Mouse (Mus musculus): ENCODE measurements around the gene Nab2. TPM values are rescaled to one million over a fixed set of nuclear protein-coding genes. Genes with fewer than 3 reads are reported as not detected.
A peak's percentile ranks its signal among the peaks of the same experiment; 100 is the strongest.

The Nab2 gene
- 10 to 100 TPM; 19.7 to 32.0 TPM for total RNA-seq (2021)
- long read RNA-seq, experiment 1, transcript Nab2-201 (7 exons, 2,582 nt) = major isoform, 6 of 13 reads
- long read RNA-seq, experiment 1, partial matches to known transcripts = 5 of 13 reads
- long read RNA-seq, experiment 1, other reads (novel, unspliced or antisense) = 0 of 13 reads
- long read RNA-seq, experiment 2, partial matches to known transcripts = 3 of 5 reads
- long read RNA-seq, experiment 2, other reads (novel, unspliced or antisense) = 0 of 5 reads

GRCm38 (mm10) chr10:127668093-127669050 lies at the start of gene Nab2:
TSS of gene Nab2 (minus strand) at chr10:127668568.
- DNase-seq = peak; percentile 80 to 90

DNA sequence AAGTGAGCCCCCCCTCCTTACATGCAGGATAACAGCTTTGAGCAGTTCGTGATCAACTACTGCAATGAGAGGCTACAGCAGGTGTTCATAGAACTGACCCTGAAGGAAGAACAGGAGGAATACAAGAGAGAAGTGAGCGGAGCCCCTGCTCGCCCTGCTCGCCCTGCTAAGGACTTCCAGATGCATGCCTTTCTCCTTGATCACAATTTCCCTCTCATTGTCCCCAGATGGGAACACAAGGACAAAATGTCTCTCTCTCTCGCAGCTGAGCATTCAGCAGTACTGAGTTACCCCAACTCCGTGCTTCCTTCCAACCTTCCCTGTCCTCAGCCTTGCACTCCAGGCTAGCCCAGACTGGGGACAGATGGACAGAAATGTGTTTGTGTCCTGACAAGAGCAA lies 44.4 kb upstream of the Nab2 start:
- DNase-seq = no peak

DNA sequence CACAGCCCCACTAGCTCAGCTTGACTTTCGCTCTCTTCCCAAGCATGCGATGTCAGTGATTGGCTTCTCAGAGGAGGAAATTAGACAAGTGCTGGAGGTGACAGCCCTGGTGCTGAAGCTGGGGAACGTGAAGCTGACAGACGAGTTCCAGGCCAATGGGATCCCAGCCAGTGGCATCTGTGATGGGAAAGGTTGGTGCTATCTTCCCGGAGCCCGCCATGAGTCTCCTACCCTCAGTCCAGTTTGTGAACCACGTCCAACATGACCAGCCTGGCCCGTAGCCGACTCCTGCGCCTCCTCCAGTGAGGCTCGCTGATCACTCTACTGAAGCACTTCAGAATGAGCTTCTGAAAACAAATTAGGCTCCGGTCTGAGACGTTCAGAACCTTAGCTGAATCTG lies 42.0 kb upstream of the Nab2 start:
- DNase-seq = no peak

- DNase-seq = peak in 1 of 2 experiments; percentile 10
Measured at GRCm38 (mm10) chr10:127708850-127709370, 40.5 kb upstream of the Nab2 start.

- DNase-seq = peak; percentile 87 to 88
Measured at GRCm38 (mm10) chr10:127707721-127708120, 39.4 kb upstream of the Nab2 start.

DNA sequence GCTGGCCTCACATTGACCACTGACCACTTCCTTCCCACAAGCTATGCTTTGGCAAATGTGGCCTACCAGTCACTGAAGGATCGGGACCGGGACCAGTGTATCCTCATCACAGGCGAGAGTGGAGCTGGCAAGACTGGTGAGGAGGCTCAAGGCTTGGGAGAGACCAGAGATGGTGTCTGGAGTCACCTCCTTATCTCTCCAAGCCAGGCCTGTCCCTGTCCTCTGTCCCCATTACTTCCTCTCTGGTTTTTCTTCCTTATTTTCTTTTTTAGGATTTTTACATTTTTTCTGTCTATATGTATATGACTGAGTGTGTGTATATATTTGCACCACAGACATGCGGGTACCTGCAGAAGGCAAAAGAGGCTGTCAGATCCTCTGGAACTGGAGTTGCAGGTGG lies 37.4 kb upstream of the Nab2 start:
- DNase-seq = no peak

DNA sequence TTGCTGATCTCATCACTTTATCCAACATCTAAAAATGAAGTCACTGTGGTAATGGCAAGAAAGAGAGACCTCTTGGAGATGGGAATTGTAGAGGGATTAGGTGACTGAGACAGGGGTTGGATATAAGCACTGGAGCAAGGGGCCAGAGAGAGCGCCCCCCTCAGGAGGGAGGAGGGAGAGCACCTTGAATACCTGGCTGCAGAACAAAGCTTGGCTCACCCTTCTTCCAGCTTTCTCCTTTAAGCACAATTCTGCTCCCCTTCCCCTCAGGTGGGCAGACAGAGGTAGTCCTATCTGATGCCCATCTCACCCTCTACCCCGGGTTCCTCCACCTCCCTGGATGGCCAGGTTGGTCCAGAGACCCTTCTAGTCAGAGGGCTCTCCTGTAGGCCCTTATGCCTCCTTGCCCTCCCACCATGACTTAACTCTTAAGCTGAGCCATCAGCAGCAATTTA lies 36.4 kb upstream of the Nab2 start, which contains the start of gene Myo1a:
Gene Myo1a, plus strand, starts transcription at position 405 of the 455 bp plus-strand sequence.
- no peak for DNase-seq

DNA sequence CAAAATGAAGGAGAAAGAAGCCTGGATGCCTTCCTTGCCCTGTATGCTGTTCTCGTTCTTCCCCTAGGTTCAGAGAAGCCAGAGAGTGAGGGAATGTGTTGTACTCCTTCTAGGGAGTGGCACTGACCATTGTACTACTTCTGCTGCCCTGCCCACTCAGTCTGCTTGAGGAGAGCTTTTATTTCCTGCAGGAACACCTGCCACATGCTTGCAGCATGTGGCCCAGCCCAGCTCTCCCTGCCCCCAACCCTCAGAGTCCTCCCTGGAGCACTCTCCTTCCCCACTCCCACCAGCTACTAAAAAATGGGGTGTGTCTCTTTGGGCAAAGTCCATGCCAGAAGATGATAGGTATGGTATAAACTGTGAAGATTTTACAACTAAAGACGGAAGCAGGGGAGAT lies 35.9 kb upstream of the Nab2 start:
- DNase-seq = no peak

DNA sequence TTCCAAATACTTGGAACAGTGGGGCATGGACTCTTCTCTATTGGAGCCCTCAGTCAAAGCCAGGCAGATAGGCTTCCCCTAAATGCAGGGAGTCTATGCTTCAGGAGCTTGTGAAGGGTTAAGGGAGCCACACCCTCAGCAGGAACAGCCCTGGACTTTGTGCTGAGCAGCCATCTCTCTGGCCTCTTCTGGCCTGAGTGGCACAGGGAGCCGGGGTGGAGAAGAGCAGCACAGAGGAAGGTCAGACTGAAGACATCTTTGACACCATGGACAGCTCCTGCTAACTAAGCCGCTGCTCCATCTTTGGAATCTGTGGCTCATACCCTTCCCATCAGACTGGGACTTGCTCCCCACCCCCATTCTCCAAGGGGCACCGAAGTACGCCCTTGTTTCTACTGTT lies 34.9 kb upstream of the Nab2 start:
- no peak for DNase-seq

GRCm38 (mm10) chr10:127698966-127699365 lies 30.6 kb upstream of the Nab2 start:
- peak; percentile 78 to 83 for DNase-seq

- peak; percentile 58 to 74 for DNase-seq
Measured at GRCm38 (mm10) chr10:127695775-127696174, 27.4 kb upstream of the Nab2 start.

- peak in 1 of 2 experiments; percentile 28 for DNase-seq
Measured at GRCm38 (mm10) chr10:127694636-127695035, 26.3 kb upstream of the Nab2 start.

DNA sequence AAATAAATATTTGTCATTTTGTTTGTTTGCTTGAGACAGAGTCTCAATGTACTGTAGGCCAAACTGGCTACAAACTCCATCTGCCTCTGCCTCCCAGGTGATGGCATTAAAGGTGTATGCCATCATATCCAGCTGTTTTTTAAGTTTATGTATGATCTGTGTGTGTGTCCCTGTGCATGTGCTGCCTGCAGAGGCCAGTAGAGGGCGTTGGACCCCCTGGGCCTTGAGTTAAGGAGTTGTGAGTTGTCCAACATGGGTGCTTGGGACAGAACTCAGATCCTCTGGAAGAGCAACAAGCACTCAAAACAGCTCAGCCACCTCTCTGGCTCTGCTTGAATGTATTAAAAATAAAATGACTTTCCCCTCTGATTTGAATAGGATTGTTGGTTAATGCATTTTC lies 22.7 kb upstream of the Nab2 start:
- no peak for DNase-seq

- no peak for DNase-seq
Measured at GRCm38 (mm10) chr10:127682886-127683285, 14.5 kb upstream of the Nab2 start.

- DNase-seq = no peak
Measured at GRCm38 (mm10) chr10:127679881-127680280, 11.5 kb upstream of the Nab2 start.

DNA sequence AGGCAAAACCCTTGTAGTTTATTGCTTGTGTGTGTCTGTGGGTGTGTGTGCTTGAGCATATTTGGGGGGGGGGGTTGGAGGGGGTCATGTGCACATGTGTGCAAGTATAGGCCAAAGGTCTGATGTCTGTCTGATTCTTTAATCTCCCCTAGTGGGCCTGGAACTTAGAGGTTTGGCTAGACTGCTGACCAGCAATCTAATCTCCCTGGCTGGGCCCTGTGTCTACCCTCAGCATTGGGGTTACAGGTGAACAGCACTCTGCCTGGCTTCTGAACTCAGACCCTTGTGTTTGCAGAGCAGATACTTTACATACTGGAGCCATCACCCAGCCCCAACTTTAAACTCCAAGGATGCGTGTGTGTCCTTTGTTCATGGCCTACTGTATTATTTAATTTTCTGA lies 10.8 kb upstream of the Nab2 start:
- no peak for DNase-seq

DNA sequence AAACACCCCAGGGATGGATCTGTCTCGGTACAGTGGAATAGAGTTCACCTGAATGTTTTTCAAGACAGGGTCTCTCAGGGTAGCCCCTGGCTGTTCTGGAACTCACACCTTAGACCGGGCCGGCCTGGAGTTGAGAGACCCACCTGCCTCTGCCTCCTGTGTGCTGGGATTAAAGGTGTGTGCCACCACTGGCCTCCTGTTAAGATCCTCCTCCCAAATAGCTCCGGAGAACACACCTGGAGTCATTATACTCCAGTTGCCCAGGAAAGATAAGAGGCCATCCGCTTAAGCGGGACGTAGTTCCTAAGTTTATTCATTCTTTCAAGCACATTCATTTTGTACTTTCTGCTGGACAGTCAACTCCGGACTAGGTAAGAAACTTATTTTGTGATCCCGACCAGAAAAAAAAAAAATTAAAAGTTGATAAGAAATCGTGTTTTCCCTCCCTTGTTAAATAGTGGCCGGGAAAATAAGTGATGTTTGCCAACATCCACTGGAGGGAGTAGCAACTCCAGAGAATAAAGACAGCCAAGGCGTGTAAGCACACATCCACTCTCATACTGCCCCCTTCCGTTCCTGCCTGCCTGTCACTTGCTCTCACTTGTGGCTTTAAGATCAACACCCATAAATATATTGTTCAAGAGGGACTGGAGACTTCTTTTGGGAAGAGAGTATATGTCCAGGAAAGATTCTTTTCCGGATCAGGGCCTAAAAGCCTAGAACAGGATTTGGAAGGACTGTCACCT lies 9.4 kb upstream of the Nab2 start:
- peak; percentile 67 to 79 for DNase-seq

- peak; percentile 93 to 95 for DNase-seq
Measured at GRCm38 (mm10) chr10:127676691-127677548, 8.6 kb upstream of the Nab2 start.

DNA sequence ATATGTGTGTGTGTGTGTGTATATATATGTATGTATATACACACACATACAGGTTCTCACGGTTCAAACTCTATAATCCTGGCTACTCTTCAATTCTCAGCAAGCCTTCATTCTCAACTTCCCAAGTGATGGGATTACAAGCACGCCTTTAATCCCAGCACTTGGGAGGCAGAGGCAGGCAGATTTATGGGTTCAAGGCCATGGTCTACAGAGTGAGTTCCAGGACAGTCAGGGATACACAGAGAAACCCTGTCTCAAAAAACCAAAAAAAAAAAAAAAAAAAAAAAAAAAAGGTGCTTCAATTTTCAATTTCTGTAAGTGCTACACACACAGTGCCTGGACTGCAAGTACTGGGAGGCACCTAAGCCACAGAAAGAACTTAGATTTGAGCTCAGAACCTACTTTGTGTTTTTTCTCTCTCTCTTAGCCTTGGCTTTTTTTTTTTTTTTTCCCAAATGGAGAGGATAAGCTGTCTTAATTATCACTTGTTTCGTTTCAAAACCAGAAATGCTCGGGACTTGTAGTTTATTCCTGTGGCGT lies 7.6 kb upstream of the Nab2 start:
- no peak for DNase-seq

- peak; percentile 81 to 91 for DNase-seq
Measured at GRCm38 (mm10) chr10:127674794-127675522, 6.6 kb upstream of the Nab2 start.
